Mouse (Mus musculus): ENCODE results near the gene Gm17490. TPM values are rescaled to one million over a fixed set of nuclear protein-coding genes. Genes with fewer than 3 reads are reported as not detected.

Gm17490 gene
- not detected in 2 replicates for polyA plus RNA-seq (2015; fragmentation: Nextera tagmentation; extraction: Ambion mirVana)

DNA sequence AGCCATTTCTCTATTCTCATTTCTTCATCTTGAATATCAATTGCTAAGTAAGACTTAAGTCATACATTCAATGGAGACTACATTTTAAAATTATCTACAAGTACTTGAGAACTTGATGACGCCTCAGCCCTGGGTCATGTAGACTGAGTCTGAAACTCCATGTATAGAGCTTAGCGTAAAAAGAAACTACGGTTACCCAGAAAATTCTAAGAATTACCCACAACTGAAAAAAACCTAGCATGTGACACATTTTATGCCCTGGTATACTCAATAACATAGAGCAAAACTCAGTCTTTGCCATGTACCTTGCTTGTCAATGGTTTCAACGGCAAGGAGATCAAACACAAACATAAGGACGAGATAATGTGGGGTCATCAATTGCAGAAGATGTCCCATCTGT is at the start of gene Gm17490:
TSS of gene Gm17490 (minus strand) at position 375 of the 400 bp plus-strand sequence.
- H3K9me3 ChIP-seq (replicated peaks), result no peaks in the 10 kb centered on the region
- H3K36me3 ChIP-seq (replicated peaks), result no peaks in the 10 kb centered on the region
- 73% methylated on average over 5 of the region's 5 CpGs for WGBS (ENCODE audit: insufficient replicate concordance)
- no peak for ATAC-seq (ENCODE audit: insufficient read depth)
- no peak within 1 kb of the TSS for H3K4me3 ChIP-seq (replicated peaks)
- H3K27ac ChIP-seq (replicated peaks), result no peak within 1 kb of the TSS
- H3K27me3 ChIP-seq, result no peaks in the 10 kb centered on the region
- H3K4me2 ChIP-seq, result no peak within 1 kb of the TSS
- H3K4me1 ChIP-seq (replicated peaks), result no peaks in the 10 kb centered on the region
- H3K9ac ChIP-seq, result no peak within 1 kb of the TSS

- Histone ChIP-seq H3K27ac (replicated peaks) (no peak overlapping the region), H3K4me3 (replicated peaks) (no peak overlapping the region), H3K9ac (no peak overlapping the region), H3K27me3 (peaks cover 3% of the 10 kb centered on the region; the same call in 1 of the 2 replicates), H3K36me3 (replicated peaks) (no peaks in the 10 kb centered on the region), H3K4me2 (no peak overlapping the region), H3K4me1 (replicated peaks) (no peaks in the 10 kb centered on the region), H3K9me3 (replicated peaks) (no peaks in the 10 kb centered on the region)
- 17% methylated on average over 3 of the region's 3 CpGs for WGBS (ENCODE audit: insufficient replicate concordance)
- no peak for ATAC-seq (ENCODE audit: insufficient read depth)
Measured at GRCm38 (mm10) chr2:11672144-11672543, 46.1 kb upstream of the Gm17490 start.

- H3K9me3 ChIP-seq (replicated peaks), result no peaks in the 10 kb centered on the region
- no peak for ATAC-seq (ENCODE audit: insufficient read depth)
- WGBS (ENCODE audit: insufficient replicate concordance), result 75% methylated on average over 3 of the region's 3 CpGs
- H3K27me3 ChIP-seq, result no peaks in the 10 kb centered on the region
- H3K4me2 ChIP-seq, result no peak overlapping the region
- H3K4me3 ChIP-seq (replicated peaks), result no peak overlapping the region
- no peaks in the 10 kb centered on the region for H3K4me1 ChIP-seq (replicated peaks)
- no peak overlapping the region for H3K27ac ChIP-seq (replicated peaks)
- no peaks in the 10 kb centered on the region for H3K36me3 ChIP-seq (replicated peaks)
- no peak overlapping the region for H3K9ac ChIP-seq
Measured at GRCm38 (mm10) chr2:11665326-11665725, 39.3 kb upstream of the Gm17490 start.

DNA sequence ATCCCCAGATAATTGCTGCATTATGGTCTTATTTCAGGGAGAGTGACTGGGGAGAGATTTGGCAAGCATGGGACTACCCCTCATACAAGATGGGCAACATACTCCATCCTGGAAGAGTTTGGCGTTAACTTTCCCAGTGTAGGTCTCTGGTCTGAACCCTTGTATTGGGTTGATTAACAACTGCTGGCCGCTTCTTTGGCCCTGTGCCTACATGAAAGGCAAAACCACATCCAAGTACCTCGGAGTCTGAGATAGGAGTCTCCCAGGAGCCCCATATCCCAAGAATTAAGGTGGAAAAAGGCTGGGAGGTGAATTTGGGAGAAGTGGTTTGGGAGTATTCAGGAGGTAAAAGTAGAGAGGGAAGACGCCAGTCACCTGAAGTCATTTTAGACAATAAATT is 38.7 kb upstream of the Gm17490 start:
- H3K4me2 ChIP-seq, result peak overlapping the region; percentile 41; the same call in 1 of the 2 replicates
- 62% methylated on average over 4 of the region's 4 CpGs for WGBS (ENCODE audit: insufficient replicate concordance)

DNA sequence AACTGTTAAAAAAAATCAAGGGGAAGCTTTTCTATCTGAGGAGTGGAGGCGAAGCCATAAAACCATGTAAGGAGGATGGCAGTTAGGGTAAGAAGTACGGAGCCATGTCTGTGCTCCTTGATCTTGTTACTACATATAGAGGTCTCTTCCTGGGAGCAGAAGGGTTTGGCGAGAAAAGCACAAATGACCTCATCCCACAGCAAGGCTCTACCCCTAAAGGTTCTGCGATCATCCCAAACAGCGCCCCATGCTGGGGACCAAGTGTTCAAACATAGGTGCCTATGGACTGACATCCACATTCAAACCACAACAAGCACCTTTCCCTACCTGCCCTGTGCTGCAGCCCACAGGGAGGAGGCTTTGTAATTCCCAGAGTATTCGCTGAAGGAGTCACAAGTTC is 38.3 kb upstream of the Gm17490 start:
- 40% methylated on average over 6 of the region's 6 CpGs for WGBS (ENCODE audit: insufficient replicate concordance)
- Histone ChIP-seq H3K27ac (replicated peaks) (no peak overlapping the region), H3K9ac (no peak overlapping the region), H3K27me3 (no peaks in the 10 kb centered on the region), H3K4me2 (peak overlapping the region; percentile 41), H3K9me3 (replicated peaks) (no peaks in the 10 kb centered on the region), H3K4me3 (replicated peaks) (peak overlapping the region; percentile 5; the same call in 1 of the 2 replicates), H3K36me3 (replicated peaks) (no peaks in the 10 kb centered on the region), H3K4me1 (replicated peaks) (no peaks in the 10 kb centered on the region)
- no peak for ATAC-seq (ENCODE audit: insufficient read depth)

More for the DNA sequence above, 38.7 kb upstream of the Gm17490 start:
- no peaks in the 10 kb centered on the region for H3K9me3 ChIP-seq (replicated peaks)
- no peaks in the 10 kb centered on the region for H3K4me1 ChIP-seq (replicated peaks)
- H3K27me3 ChIP-seq, result no peaks in the 10 kb centered on the region
- H3K9ac ChIP-seq, result no peak overlapping the region
- H3K36me3 ChIP-seq (replicated peaks), result no peaks in the 10 kb centered on the region
- no peak overlapping the region for H3K27ac ChIP-seq (replicated peaks)
- H3K4me3 ChIP-seq (replicated peaks), result no peak overlapping the region
- no peak for ATAC-seq (ENCODE audit: insufficient read depth)

DNA sequence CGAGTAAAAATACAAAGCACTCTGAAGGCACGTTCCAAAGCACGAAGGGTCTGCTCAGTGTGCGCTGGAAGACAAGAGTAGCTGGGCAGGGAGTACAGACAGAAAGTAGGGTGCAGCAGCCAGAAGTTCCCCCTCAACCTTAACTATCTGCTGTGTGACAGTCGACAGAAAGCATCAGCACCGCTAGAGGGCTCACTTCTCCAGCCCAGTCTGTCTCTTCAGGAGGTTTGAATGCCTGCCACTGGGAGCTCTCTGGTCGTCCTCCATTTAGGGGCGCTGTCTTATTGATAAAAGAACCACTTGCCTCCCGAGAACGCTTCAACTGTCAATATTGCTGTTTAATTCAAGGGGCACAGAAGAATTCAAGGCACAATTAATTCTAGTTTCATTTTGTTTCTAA is 37.9 kb upstream of the Gm17490 start:
- Histone ChIP-seq H3K27me3 (no peaks in the 10 kb centered on the region), H3K9ac (no peak overlapping the region), H3K36me3 (replicated peaks) (no peaks in the 10 kb centered on the region), H3K27ac (replicated peaks) (no peak overlapping the region), H3K9me3 (replicated peaks) (no peaks in the 10 kb centered on the region), H3K4me3 (replicated peaks) (peak overlapping the region; percentile 5; the same call in 1 of the 2 replicates), H3K4me2 (peak overlapping the region; percentile 41), H3K4me1 (replicated peaks) (no peaks in the 10 kb centered on the region)
- ATAC-seq (ENCODE audit: insufficient read depth), result 0 out of 2 replicates have a peak, but pooled peaks have one; percentile 28
- WGBS (ENCODE audit: insufficient replicate concordance), result 2% methylated on average over 10 of the region's 10 CpGs

GRCm38 (mm10) chr2:11662907-11663230 is 36.8 kb upstream of the Gm17490 start:
- H3K4me3 ChIP-seq (replicated peaks), result no peak overlapping the region
- H3K4me1 ChIP-seq (replicated peaks), result no peaks in the 10 kb centered on the region
- 63% methylated on average over 1 of the region's 1 CpGs for WGBS (ENCODE audit: insufficient replicate concordance)
- no peaks in the 10 kb centered on the region for H3K36me3 ChIP-seq (replicated peaks)
- no peak overlapping the region for H3K9ac ChIP-seq
- H3K27me3 ChIP-seq, result no peaks in the 10 kb centered on the region
- no peak overlapping the region for H3K27ac ChIP-seq (replicated peaks)
- H3K9me3 ChIP-seq (replicated peaks), result no peaks in the 10 kb centered on the region
- H3K4me2 ChIP-seq, result no peak overlapping the region
- ATAC-seq (ENCODE audit: insufficient read depth), result no peak

GRCm38 (mm10) chr2:11662143-11662906 is 36.3 kb upstream of the Gm17490 start:
- H3K36me3 ChIP-seq (replicated peaks), result no peaks in the 10 kb centered on the region
- no peaks in the 10 kb centered on the region for H3K4me1 ChIP-seq (replicated peaks)
- H3K27me3 ChIP-seq, result no peaks in the 10 kb centered on the region
- H3K9me3 ChIP-seq (replicated peaks), result no peaks in the 10 kb centered on the region
- H3K4me3 ChIP-seq (replicated peaks), result no peak overlapping the region
- 55% methylated on average over 6 of the region's 6 CpGs for WGBS (ENCODE audit: insufficient replicate concordance)
- no peak for ATAC-seq (ENCODE audit: insufficient read depth)
- no peak overlapping the region for H3K27ac ChIP-seq (replicated peaks)
- no peak overlapping the region for H3K9ac ChIP-seq
- no peak overlapping the region for H3K4me2 ChIP-seq

- no peak overlapping the region for H3K27ac ChIP-seq (replicated peaks)
- no peak overlapping the region for H3K4me2 ChIP-seq
- no peaks in the 10 kb centered on the region for H3K4me1 ChIP-seq (replicated peaks)
- H3K36me3 ChIP-seq (replicated peaks), result no peaks in the 10 kb centered on the region
- no peak overlapping the region for H3K4me3 ChIP-seq (replicated peaks)
- H3K9ac ChIP-seq, result no peak overlapping the region
- WGBS (ENCODE audit: insufficient replicate concordance), result 39% methylated on average over 2 of the region's 2 CpGs
- no peaks in the 10 kb centered on the region for H3K27me3 ChIP-seq
- no peaks in the 10 kb centered on the region for H3K9me3 ChIP-seq (replicated peaks)
- ATAC-seq (ENCODE audit: insufficient read depth), result no peak
Measured at GRCm38 (mm10) chr2:11659263-11659662, 33.2 kb upstream of the Gm17490 start.

- Histone ChIP-seq H3K27me3 (no peaks in the 10 kb centered on the region), H3K9ac (no peak overlapping the region), H3K4me1 (replicated peaks) (no peaks in the 10 kb centered on the region), H3K4me2 (no peak overlapping the region), H3K27ac (replicated peaks) (no peak overlapping the region), H3K36me3 (replicated peaks) (no peaks in the 10 kb centered on the region), H3K4me3 (replicated peaks) (no peak overlapping the region), H3K9me3 (replicated peaks) (no peaks in the 10 kb centered on the region)
- ATAC-seq (ENCODE audit: insufficient read depth), result no peak
- 42% methylated on average over 2 of the region's 2 CpGs for WGBS (ENCODE audit: insufficient replicate concordance)
Measured at GRCm38 (mm10) chr2:11657581-11657980, 31.5 kb upstream of the Gm17490 start.

DNA sequence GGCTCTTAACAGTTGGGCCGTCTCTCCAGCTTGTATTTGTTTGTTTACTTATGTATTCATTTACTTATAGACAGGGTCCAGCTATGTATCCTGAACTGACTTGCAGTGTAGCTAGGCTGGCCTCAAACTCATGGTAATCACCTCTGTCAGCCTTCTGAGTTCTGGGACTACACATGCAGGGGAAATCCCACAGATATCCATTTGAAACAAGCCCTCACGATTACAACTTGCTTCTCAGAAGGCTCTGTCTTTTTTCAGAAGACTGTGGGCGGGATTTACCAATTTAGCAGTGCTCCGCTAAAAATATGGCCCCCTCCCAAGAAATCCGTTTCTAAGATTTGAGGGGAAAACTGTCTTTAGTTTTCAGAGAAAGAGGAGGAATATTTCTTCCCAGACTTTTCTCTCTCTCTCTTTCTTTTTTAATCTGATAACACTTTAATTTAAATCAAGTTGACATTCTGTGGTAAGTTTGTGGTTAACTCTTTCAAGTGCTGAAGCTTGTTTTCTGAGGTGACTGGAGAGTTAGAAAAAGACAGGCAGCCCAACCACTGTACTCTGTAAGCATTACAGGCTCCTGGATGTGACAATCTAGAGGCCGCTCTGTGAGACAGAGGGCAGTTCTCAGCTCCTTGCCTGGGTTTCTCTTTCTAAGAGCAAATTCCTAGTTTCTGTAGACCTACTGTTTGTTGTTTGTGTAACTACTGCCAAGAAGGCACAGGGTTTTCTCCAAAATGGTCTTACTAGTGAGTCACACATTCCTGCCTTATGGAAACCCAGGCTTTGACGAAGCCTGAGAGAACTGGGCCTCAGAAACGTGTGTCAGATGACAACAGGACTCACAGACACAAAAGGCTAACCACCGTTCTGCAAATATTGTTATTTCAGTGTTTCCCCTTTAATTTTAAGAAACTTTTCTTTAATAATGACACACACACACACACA is 29.2 kb upstream of the Gm17490 start:
- Histone ChIP-seq H3K36me3 (replicated peaks) (no peaks in the 10 kb centered on the region), H3K27ac (replicated peaks) (no peak overlapping the region), H3K4me1 (replicated peaks) (no peaks in the 10 kb centered on the region), H3K4me3 (replicated peaks) (no peak overlapping the region), H3K9me3 (replicated peaks) (no peaks in the 10 kb centered on the region), H3K27me3 (no peaks in the 10 kb centered on the region), H3K4me2 (no peak overlapping the region), H3K9ac (no peak overlapping the region)
- ATAC-seq (ENCODE audit: insufficient read depth), result no peak
- 30% methylated on average over 9 of the region's 9 CpGs for WGBS (ENCODE audit: insufficient replicate concordance)

All from liver, embryonic 15.5 days (tissue).